Mouse (Mus musculus) cerebellum, adult 9-10 months (tissue): Measurements from ENCODE around the gene Mpped1.

Experiments
- DNase-seq: peaks from one replicate; pipeline ENCODE4 v3.0.0; 2022

Gene Mpped1

DNA sequence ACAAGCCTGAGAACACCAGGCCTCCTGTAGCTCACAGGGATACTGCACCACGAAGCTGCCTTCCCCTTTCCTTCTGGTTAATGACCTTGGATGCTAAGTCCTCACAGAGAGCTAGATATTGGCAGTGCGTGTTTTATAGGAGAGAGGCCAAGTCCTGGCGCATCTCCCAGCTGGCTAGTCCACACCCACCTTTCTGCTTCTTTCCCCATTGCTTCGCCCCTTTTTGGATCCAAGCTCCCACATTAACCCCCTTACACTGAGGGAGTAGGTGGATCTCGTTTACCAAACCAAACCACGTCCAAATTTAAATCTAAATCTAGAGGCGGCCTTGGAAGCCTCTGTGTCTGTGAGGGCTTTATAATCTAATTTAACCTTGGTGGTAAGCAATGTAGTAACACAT, 115.0 kb downstream of the Mpped1 start:
- DNase-seq: no peak

DNA sequence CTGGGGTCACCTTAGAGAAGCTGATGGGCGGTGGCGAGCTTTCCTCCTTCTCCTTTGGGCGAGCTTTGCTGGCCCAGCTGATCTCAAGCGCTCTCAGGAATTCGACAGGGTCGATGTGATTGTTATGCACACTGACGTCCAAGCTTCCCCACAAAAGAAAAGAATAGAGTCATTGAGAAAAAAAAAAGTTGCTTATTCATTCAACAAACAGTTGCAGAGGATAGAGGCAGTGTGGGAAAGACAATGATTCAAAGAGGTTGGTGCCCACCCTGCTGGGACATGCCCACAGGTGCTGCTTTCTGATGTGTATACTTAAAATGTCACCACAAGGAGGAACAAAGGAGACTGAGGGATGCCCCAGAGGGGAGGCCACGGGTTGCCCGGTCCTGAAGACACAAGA, 116.7 kb downstream of the Mpped1 start:
- DNase-seq: no peak

DNA sequence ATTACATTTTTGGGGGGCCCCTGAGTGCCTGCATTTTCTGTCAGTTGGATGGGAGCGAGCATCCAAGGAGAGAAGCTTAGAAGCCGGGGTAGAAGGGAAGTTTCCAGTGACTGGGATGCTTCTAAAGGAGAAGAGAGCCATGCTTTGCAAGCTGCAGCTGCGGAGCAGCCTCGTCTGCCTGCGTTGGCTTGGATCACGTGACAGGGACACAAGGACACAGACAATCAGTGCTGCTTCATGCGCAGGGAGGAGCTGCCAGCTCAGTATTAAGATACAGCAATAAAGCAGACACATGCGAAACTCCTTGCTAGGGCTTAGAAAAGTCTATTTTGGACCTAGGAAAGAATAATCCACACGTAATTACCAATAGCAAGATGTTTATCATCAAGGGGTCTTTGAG, 118.0 kb downstream of the Mpped1 start:
- DNase-seq: no peak

DNA sequence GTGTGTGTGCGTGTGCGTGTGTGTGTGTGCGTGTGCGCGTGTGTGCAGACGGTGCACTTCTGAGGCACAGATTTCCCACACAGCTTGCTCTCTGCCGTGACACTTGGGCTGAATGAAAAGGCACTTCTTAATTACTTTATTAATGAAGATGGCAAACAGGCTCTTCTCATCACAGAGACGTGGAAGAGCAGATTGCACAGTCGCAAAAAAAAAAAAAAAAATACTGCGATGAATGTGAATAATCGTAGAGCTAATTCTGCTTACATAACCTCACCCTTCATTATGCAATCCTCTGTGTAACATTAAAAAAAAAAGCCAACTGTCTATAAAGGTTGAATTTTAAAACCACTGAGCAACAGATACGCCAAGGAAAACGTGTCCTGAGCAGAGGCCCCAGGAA, 127.2 kb downstream of the Mpped1 start:
- DNase-seq: no peak
